Comparison of ENCODE assay signal across 10 mouse cellular contexts in genomic region chr16:91362616-91363272, GRCm38 (mm10). TPM values are rescaled to one million over a fixed set of nuclear protein-coding genes. Genes with fewer than 3 reads are reported as not detected.
DNase-seq lines count a peak whose midpoint lies in the region; ATAC-seq lines count a peak whose summit lies in the region.
"Had no signal": no experiment of that assay in that cellular context is flagged by ENCODE, and none has a peak within 500 bp of the region (broad histone marks: within the 10 kb centered on the region; RNA-seq: fewer than 3 reads in every experiment).

No protein-coding gene starts in this region.

- H3K27me3 ChIP-seq in hindbrain, embryonic 16.5 days (replicated peaks; ENCODE audit: control insufficient read depth, insufficient read depth, low read length), result no peaks in the 10 kb centered on the region
- no peaks in the 10 kb centered on the region for H3K27me3 ChIP-seq in hindbrain, embryonic 11.5 days (ENCODE audit: control insufficient read depth, insufficient read depth, low read length)
- H3K27me3 ChIP-seq in lung, embryonic 16.5 days (ENCODE audit: control insufficient read depth, insufficient read depth, low read depth, low read length), result no peaks in the 10 kb centered on the region
- peaks cover 3% of the 10 kb centered on the region for H3K27me3 ChIP-seq in forebrain, embryonic 12.5 days
- H3K27me3 ChIP-seq: embryonic facial prominence, embryonic 12.5 days had no signal

- no peak for DNase-seq in hindbrain, embryonic 11.5 days (ENCODE audit: low spot score)
- DNase-seq in gastrocnemius, adult 18-20 months (ENCODE audit: low spot score), result peak; percentile 71
- DNase-seq in kidney, adult 11 months, result peak; percentile 76
- DNase-seq in spleen, postnatal 36 days (ENCODE audit: low spot score in 2 of 2), result no peak
- no peak for DNase-seq in right cerebral cortex, postnatal 4 days

- peak overlapping the region; percentile 24; the same call in 1 of the 2 replicates for H3K27ac ChIP-seq in hindbrain, embryonic 16.5 days (ENCODE audit: low read depth, low read length)
- no peak overlapping the region for H3K27ac ChIP-seq in hindbrain, embryonic 11.5 days (ENCODE audit: low read depth, low read length)
- H3K27ac ChIP-seq in lung, embryonic 16.5 days (ENCODE audit: low read length), result peak overlapping the region; percentile 89
- no peak overlapping the region for H3K27ac ChIP-seq in forebrain, embryonic 12.5 days
- H3K27ac ChIP-seq: embryonic facial prominence, embryonic 12.5 days had no signal

- H3K36me3 ChIP-seq in hindbrain, embryonic 16.5 days (ENCODE audit: control insufficient read depth, insufficient read depth, low read length), result no peaks in the 10 kb centered on the region
- H3K36me3 ChIP-seq in hindbrain, embryonic 11.5 days (ENCODE audit: control insufficient read depth, insufficient read depth, low read length), result no peaks in the 10 kb centered on the region
- no peaks in the 10 kb centered on the region for H3K36me3 ChIP-seq in lung, embryonic 16.5 days (ENCODE audit: control insufficient read depth, insufficient read depth, low read length)
- no peaks in the 10 kb centered on the region for H3K36me3 ChIP-seq in forebrain, embryonic 12.5 days (replicated peaks)
- H3K36me3 ChIP-seq: embryonic facial prominence, embryonic 12.5 days had no signal

- 60% methylated on average over 12 of the region's 12 CpGs for WGBS in hindbrain, embryonic 16.5 days
- 74% methylated on average over 12 of the region's 12 CpGs for WGBS in hindbrain, embryonic 11.5 days
- 35% methylated on average over 12 of the region's 12 CpGs for WGBS in lung, embryonic 16.5 days
- 78% methylated on average over 12 of the region's 12 CpGs for WGBS in forebrain, embryonic 12.5 days

- H3K4me3 ChIP-seq in hindbrain, embryonic 16.5 days (ENCODE audit: low read length), result no peak overlapping the region
- no peak overlapping the region for H3K4me3 ChIP-seq in hindbrain, embryonic 11.5 days (ENCODE audit: low read depth, low read length)
- no peak overlapping the region for H3K4me3 ChIP-seq in lung, embryonic 16.5 days (ENCODE audit: low read length)
- no peak overlapping the region for H3K4me3 ChIP-seq in forebrain, embryonic 12.5 days (replicated peaks)
- H3K4me3 ChIP-seq: embryonic facial prominence, embryonic 12.5 days had no signal

- H3K4me2 ChIP-seq in hindbrain, embryonic 16.5 days (ENCODE audit: low read length), result no peak overlapping the region
- no peak overlapping the region for H3K4me2 ChIP-seq in hindbrain, embryonic 11.5 days (replicated peaks; ENCODE audit: low read depth, low read length)
- peak overlapping the region; percentile 7 for H3K4me2 ChIP-seq in lung, embryonic 16.5 days (ENCODE audit: low read depth, low read length)
- no peak overlapping the region for H3K4me2 ChIP-seq in forebrain, embryonic 12.5 days
- H3K4me2 ChIP-seq: embryonic facial prominence, embryonic 12.5 days had no signal

- no peak for ATAC-seq in hindbrain, embryonic 16.5 days
- ATAC-seq in hindbrain, embryonic 11.5 days (ENCODE audit: low FRiP score), result no peak
- peak; percentile 69 for ATAC-seq in lung, embryonic 16.5 days (ENCODE audit: low read depth)
- ATAC-seq in forebrain, embryonic 12.5 days (ENCODE audit: low FRiP score), result no peak

- H3K9ac ChIP-seq in hindbrain, embryonic 16.5 days (ENCODE audit: low read depth, low read length), result no peak overlapping the region
- no peak overlapping the region for H3K9ac ChIP-seq in hindbrain, embryonic 11.5 days (ENCODE audit: low read depth, low read length)
- H3K9ac ChIP-seq in lung, embryonic 16.5 days (ENCODE audit: low read length), result peak overlapping the region; percentile 2; the same call in 1 of the 2 replicates
- H3K9ac ChIP-seq in forebrain, embryonic 12.5 days, result no peak overlapping the region
- H3K9ac ChIP-seq: embryonic facial prominence, embryonic 12.5 days had no signal

- H3K4me1 ChIP-seq in hindbrain, embryonic 16.5 days (ENCODE audit: control insufficient read depth, insufficient read depth, low read depth, low read length), result peaks cover 5% of the 10 kb centered on the region; the same call in 1 of the 2 replicates
- H3K4me1 ChIP-seq in hindbrain, embryonic 11.5 days (replicated peaks; ENCODE audit: control insufficient read depth, insufficient read depth, low read length), result no peaks in the 10 kb centered on the region
- H3K4me1 ChIP-seq in lung, embryonic 16.5 days (replicated peaks; ENCODE audit: control insufficient read depth, insufficient read depth, low read length), result peaks cover 30% of the 10 kb centered on the region
- H3K4me1 ChIP-seq in forebrain, embryonic 12.5 days, result 0 out of 2 replicates have a peak, but pooled peaks cover 2% of the 10 kb centered on the region

- no peaks in the 10 kb centered on the region for H3K9me3 ChIP-seq in hindbrain, embryonic 16.5 days (ENCODE audit: control insufficient read depth, low read length)
- no peaks in the 10 kb centered on the region for H3K9me3 ChIP-seq in hindbrain, embryonic 11.5 days (ENCODE audit: control insufficient read depth, low read length)
- peaks cover under 1% of the 10 kb centered on the region; the same call in 1 of the 2 replicates for H3K9me3 ChIP-seq in lung, embryonic 16.5 days (ENCODE audit: control insufficient read depth, low read length)
- H3K9me3 ChIP-seq in forebrain, embryonic 12.5 days, result no peaks in the 10 kb centered on the region
- H3K9me3 ChIP-seq: embryonic facial prominence, embryonic 12.5 days had no signal

RNA-seq across cellular contexts. Expression of gene Ifnar2, which starts 9.8 kb away (rescaled TPM):
- polyA plus RNA-seq in hindbrain, embryonic 16.5 days (2015; fragmentation: Nextera tagmentation; extraction: Ambion mirVana), result 40.6 and 41.7 TPM in 2 replicates
- polyA plus RNA-seq in hindbrain, embryonic 11.5 days (2014; fragmentation: Nextera tagmentation; extraction: Ambion mirVana), result 33.4 and 35.4 TPM in 2 replicates
- total RNA-seq in gastrocnemius, adult 18-20 months (2021), result 1 to 10 TPM; 4.7 to 6.0 TPM
- polyA plus RNA-seq in lung, embryonic 16.5 days (2015; fragmentation: Nextera tagmentation; extraction: Ambion mirVana), result 69.6 and 73.0 TPM in 2 replicates
- 29.2 and 29.9 TPM in 2 replicates for polyA plus RNA-seq in forebrain, embryonic 12.5 days (2016; fragmentation: Nextera tagmentation; extraction: Ambion mirVana)

RNA-seq across cellular contexts. Expression of gene Gm21970, which starts 28.8 kb away (rescaled TPM):
- polyA plus RNA-seq in hindbrain, embryonic 16.5 days (2015; fragmentation: Nextera tagmentation; extraction: Ambion mirVana), result not detected in 2 replicates
- not detected in 2 replicates for polyA plus RNA-seq in hindbrain, embryonic 11.5 days (2014; fragmentation: Nextera tagmentation; extraction: Ambion mirVana)
- total RNA-seq in gastrocnemius, adult 18-20 months (2021), result not detected
- not detected in 2 replicates for polyA plus RNA-seq in lung, embryonic 16.5 days (2015; fragmentation: Nextera tagmentation; extraction: Ambion mirVana)
- not detected in 2 replicates for polyA plus RNA-seq in forebrain, embryonic 12.5 days (2016; fragmentation: Nextera tagmentation; extraction: Ambion mirVana)
- total RNA-seq: neutrophil, adult 5-6 weeks had no signal
- polyA plus RNA-seq: embryonic facial prominence, embryonic 12.5 days had no signal

RNA-seq across cellular contexts. Expression of gene Il10rb, which starts 43.2 kb away (rescaled TPM):
- polyA plus RNA-seq in hindbrain, embryonic 16.5 days (2015; fragmentation: Nextera tagmentation; extraction: Ambion mirVana), result 14.8 and 16.7 TPM in 2 replicates
- 8.6 and 9.0 TPM in 2 replicates for polyA plus RNA-seq in hindbrain, embryonic 11.5 days (2014; fragmentation: Nextera tagmentation; extraction: Ambion mirVana)
- total RNA-seq in gastrocnemius, adult 18-20 months (2021), result 1 to 10 TPM; 4.2 to 6.6 TPM
- polyA plus RNA-seq in lung, embryonic 16.5 days (2015; fragmentation: Nextera tagmentation; extraction: Ambion mirVana), result 56.8 and 61.5 TPM in 2 replicates
- 5.8 and 6.3 TPM in 2 replicates for polyA plus RNA-seq in forebrain, embryonic 12.5 days (2016; fragmentation: Nextera tagmentation; extraction: Ambion mirVana)

Comparison
In these comparisons a context has a peak if more than half of its experiments do, and no peak if none do; other contexts are left out.
1. H3K27ac ChIP-seq: peak in hindbrain, embryonic 16.5 days (single experiment) and lung, embryonic 16.5 days (single experiment); none in hindbrain, embryonic 11.5 days (single experiment) and forebrain, embryonic 12.5 days (single experiment).
2. DNase-seq: peak in gastrocnemius, adult 18-20 months (single experiment) and kidney, adult 11 months (single experiment); none in hindbrain, embryonic 11.5 days (single experiment), spleen, postnatal 36 days (0 of 2) and right cerebral cortex, postnatal 4 days (single experiment).